Mouse (Mus musculus) retina, adult 2 months (tissue): ENCODE data around the gene Vmn2r67.
"Not testable (repeated sequence)": the region's sequence is repeated elsewhere in the genome, so short reads cannot be mapped to it uniquely, and the experiment has no call there.

Experiments used
- DNase-seq: peaks from one replicate; pipeline ENCODE4 v3.0.0-alpha.2; 2012; ENCODE audit warnings: low read depth, low spot score

The Vmn2r67 gene

GRCm38 (mm10) chr7:85155898-85156297 is at the start of gene Vmn2r67:
TSS of gene Vmn2r67 (minus strand) at chr7:85155998.
- DNase-seq = no peak

- DNase-seq = not testable (repeated sequence)
Measured at GRCm38 (mm10) chr7:85104531-85104930, 51.3 kb downstream of the Vmn2r67 start.
